Mouse (Mus musculus): ENCODE measurements around the gene Gm49345.

DNA sequence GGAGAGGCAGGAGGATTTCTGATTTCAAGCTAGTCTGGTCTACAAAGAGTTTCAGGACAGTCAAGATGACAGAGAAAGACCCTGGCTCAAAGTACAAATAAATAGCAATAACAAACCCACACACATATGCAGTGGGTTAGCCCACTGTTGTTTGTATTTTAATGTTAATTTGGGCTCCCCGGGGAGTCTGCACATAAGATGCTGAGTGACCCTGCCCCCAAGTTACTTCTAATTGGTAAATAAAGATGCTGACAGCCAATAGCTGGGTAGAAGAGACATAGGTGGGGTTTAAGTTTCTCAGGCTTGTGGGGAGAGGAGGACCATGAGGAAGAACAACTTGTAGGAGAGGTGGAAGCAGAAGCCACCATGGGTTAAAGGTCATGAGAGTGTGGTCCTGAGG, 91.6 kb downstream of the Gm49345 start:
- no peak for TF ChIP-seq EP300 (IDR thresholded peaks at IDR 0.05; ENCODE audit: low read length)
- TF ChIP-seq CTCF (conservative IDR thresholded peaks at IDR 0.05 in 1 of 2, IDR thresholded peaks at IDR 0.05 in 1 of 2; ENCODE audit: low read depth in 2 of 2, low read length in 2 of 2): no peak
- TF ChIP-seq POLR2A (IDR thresholded peaks at IDR 0.05; ENCODE audit: low read depth, low read length): no peak
- no peak for TF ChIP-seq GABPA (IDR thresholded peaks at IDR 0.05; ENCODE audit: insufficient replicate concordance, low read depth, low read length)
- no peak for TF ChIP-seq MAX (IDR thresholded peaks at IDR 0.05; ENCODE audit: low read length)
- no peak for TF ChIP-seq ZMIZ1 (IDR thresholded peaks at IDR 0.05; ENCODE audit: low read depth, low read length)
